Mouse (Mus musculus) intestine, embryonic 14.5 days (tissue): ENCODE results near the gene Nudt14. TPM values are rescaled to one million over a fixed set of nuclear protein-coding genes. Genes with fewer than 3 reads are reported as not detected.

Experiments used
- ATAC-seq: fragments of 200-750 bp; cut with Nextera tagmentation; replicated peaks from 2 replicates; pipeline ENCODE4 v1.8.0; 2017; ENCODE audit warnings: low read depth, moderate number of reproducible peaks, moderate TSS enrichment, moderate library complexity; ENCODE audit not compliant: low FRiP score, low TSS enrichment
- DNase-seq: peaks from one replicate; pipeline ENCODE4 v3.0.0-alpha.2; 2018; ENCODE audit warnings: low spot score
- H3K27ac ChIP-seq: fragments of 300-500 bp; sonication (generic); 2 replicates; pipeline ENCODE4 v1.5.1; 2014; ENCODE audit warnings: low read depth, mild to moderate bottlenecking, control low read depth
- H3K27me3 ChIP-seq: fragments of 300-500 bp; sonication (generic); replicated peaks from 2 replicates; pipeline ENCODE4 v1.6.1; 2014; ENCODE audit warnings: low read length, control low read depth; ENCODE audit not compliant: control insufficient read depth, insufficient read depth
- H3K36me3 ChIP-seq: fragments of 300-500 bp; sonication (generic); 2 replicates; pipeline ENCODE4 v1.6.1; 2014; ENCODE audit warnings: low read length, control low read depth; ENCODE audit not compliant: control insufficient read depth, insufficient read depth
- H3K4me1 ChIP-seq: fragments of 300-500 bp; sonication (generic); replicated peaks from 2 replicates; pipeline ENCODE4 v1.6.1; 2014; ENCODE audit warnings: low read length, control low read depth, mixed read lengths; ENCODE audit not compliant: control insufficient read depth, insufficient read depth
- H3K4me2 ChIP-seq: fragments of 300-500 bp; sonication (generic); 2 replicates; pipeline ENCODE4 v1.6.1; 2014; ENCODE audit warnings: low read length
- H3K4me3 ChIP-seq: fragments of 300-500 bp; sonication (generic); 2 replicates; pipeline ENCODE4 v1.5.1; 2014; ENCODE audit warnings: low read depth, low read length, control low read depth, mixed read lengths
- H3K9ac ChIP-seq: fragments of 300-500 bp; sonication (generic); 2 replicates; pipeline ENCODE4 v1.6.1; 2014; ENCODE audit warnings: mild to moderate bottlenecking, low read length
- H3K9me3 ChIP-seq: fragments of 300-500 bp; sonication (generic); 2 replicates; pipeline ENCODE4 v1.6.1; 2016; ENCODE audit warnings: low read length, control low read depth; ENCODE audit not compliant: control insufficient read depth
- WGBS: fragments of 180-500 bp; shearing (Covaris S2); extraction: QIAGEN DNeasy Blood & Tissue Kit; methylation state at CpG from one replicate; pipeline ENCODE4 v1.1.7; 2014; 5-methylcytosine and 5-hydroxymethylcytosine counted together
- microRNA-seq: library from miRNA; unstranded; fragments of <30 nt; microRNA quantifications from one replicate; pipeline ENCODE4, GENCODE M21; 2016
- polyA plus RNA-seq: library from polyadenylated mRNA; unstranded; fragments of >200 nt; fragmentation: Nextera tagmentation; extraction: Ambion mirVana; gene quantifications from 2 replicates; pipeline ENCODE4 v1.2.1, GENCODE M21; 2014

Gene Nudt14
- polyA plus RNA-seq, 1 experiment from 2014 or later = 105 TPM

DNA sequence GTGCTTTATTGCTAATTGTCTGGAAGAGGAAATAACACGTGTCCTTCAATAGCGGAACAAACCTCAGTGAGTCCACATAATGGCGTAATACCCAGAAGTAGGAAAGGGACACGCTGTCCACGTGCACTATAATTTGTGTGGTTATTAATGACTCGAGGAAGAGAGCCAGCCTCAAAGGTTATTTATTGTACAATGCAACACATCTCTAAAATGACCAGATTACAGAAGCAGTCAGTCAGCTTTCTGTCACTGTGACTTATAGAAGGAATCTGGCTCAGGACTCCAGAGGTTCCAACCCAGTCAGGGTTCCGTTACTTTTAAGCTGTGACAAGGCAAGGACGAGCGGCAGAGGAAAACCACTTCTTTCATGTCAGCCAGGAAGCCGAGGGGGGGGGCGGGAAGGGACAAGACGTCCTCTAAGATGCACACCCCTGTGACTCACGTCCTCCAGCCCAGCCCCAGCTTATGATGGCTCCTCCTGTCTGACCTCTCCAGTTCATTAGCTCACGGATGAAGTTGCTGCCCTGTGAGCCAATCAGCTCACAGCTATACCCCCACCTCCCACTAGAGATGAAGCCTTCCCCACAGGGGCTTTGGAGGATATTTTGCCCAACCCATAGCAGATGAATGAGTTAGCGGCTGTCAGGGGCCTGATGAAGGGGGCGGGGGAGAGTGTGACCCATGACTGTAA, 44.3 kb downstream of the Nudt14 start:
- Histone ChIP-seq H3K9ac (no peak overlapping the region), H3K27me3 (no peaks in the 10 kb centered on the region), H3K36me3 (no peaks in the 10 kb centered on the region), H3K4me2 (peak overlapping the region; percentile 30), H3K4me1 (peaks cover 6% of the 10 kb centered on the region; the same call in 1 of the 2 replicates), H3K9me3 (no peaks in the 10 kb centered on the region), H3K27ac (no peak overlapping the region), H3K4me3 (no peak overlapping the region)
- 33% methylated on average over 16 of the region's 16 CpGs for WGBS
- ATAC-seq (no peak; the same call in 1 of the 2 replicates), DNase-seq (no peak)

DNA sequence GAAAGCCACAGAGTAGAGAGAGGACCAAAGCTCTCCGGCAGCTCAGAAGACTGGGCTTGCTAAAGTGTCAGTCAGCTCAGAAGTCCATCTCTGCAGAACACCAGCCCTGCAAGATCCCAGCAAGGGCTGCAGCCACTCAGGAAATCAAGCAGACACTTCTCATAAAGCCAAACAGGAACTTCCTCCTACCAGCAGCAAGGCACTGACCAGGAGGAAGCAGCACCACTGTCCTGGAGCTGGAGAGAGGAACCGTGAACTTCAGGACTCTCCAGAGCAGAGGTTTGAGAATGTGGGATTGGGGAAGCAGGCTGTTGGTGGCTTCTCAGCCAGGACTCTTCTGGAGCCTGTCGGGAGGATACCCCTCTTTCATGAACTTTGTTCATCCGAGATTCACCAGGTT, 47.0 kb downstream of the Nudt14 start:
- Histone ChIP-seq H3K9ac (no peak overlapping the region), H3K4me2 (no peak overlapping the region), H3K4me1 (peaks cover 6% of the 10 kb centered on the region; the same call in 1 of the 2 replicates), H3K36me3 (no peaks in the 10 kb centered on the region), H3K27ac (peak overlapping the region; percentile 14; the same call in 1 of the 2 replicates), H3K27me3 (no peaks in the 10 kb centered on the region), H3K4me3 (no peak overlapping the region), H3K9me3 (no peaks in the 10 kb centered on the region)
- ATAC-seq (no peak), DNase-seq (no peak)
- 50% methylated on average over 4 of the region's 4 CpGs for WGBS

DNA sequence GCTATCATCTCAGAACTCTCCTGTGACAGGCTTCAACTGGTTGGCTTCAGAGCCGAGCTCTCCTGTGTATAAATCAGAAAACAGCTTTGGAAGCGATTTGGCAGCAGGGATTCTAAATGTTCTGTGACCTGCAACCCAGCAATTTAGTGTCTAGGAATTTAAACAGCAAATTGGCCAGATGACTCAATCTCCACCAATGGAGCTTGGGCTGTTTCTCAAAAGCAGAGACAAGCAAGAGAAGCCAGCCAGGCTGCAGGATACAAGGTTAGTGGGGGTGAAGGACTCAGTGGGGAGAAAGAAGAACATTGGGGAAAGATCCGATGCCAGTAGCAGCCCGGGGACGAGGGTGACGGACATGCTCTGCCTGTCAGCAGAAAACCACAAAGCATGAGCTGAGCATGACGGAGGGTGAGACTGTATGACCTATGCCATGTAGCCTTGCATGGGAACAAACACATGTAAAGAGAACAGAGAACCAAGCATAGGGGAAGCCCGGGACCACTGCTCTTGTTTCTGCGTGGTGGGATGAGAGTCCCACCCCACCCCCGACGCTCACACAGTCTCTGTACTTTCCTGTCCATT, 47.5 kb downstream of the Nudt14 start:
- Histone ChIP-seq H3K9me3 (no peaks in the 10 kb centered on the region), H3K4me1 (peaks cover 6% of the 10 kb centered on the region; the same call in 1 of the 2 replicates), H3K27me3 (no peaks in the 10 kb centered on the region), H3K27ac (no peak overlapping the region; the same call in 1 of the 2 replicates), H3K4me3 (no peak overlapping the region), H3K9ac (no peak overlapping the region), H3K36me3 (no peaks in the 10 kb centered on the region), H3K4me2 (no peak overlapping the region)
- ATAC-seq (no peak), DNase-seq (no peak)
- 64% methylated on average over 11 of the region's 11 CpGs for WGBS

DNA sequence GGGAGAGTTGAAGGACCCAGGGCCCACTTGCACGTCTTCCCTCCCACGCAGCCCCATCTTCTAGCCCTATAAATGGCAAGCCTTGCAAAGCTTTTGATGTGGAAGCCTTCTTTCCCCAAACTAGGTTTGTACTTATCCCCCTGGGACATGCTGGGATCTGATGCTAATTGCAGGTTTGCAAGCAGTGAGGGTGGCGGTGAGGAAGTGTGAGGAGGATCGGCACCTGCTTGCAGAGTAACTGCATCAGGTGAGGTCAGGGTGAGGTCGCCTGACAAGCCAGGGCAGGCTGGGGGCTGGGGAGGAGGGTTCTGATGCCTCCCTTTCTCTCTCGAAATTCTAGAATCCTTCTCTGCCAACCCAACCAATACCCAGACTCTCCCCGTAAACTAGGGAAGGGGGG, 56.5 kb downstream of the Nudt14 start:
- no peak for ATAC-seq
- Histone ChIP-seq H3K4me2 (no peak overlapping the region), H3K9ac (no peak overlapping the region), H3K4me1 (no peaks in the 10 kb centered on the region), H3K27me3 (no peaks in the 10 kb centered on the region), H3K9me3 (0 out of 2 replicates have a peak, but pooled peaks cover 3% of the 10 kb centered on the region), H3K27ac (no peak overlapping the region), H3K36me3 (no peaks in the 10 kb centered on the region), H3K4me3 (no peak overlapping the region)
- DNase-seq = no peak
- 43% methylated on average over 7 of the region's 7 CpGs for WGBS

Small RNAs within 50 kb of the gene (microRNA-seq; reads per million reads assigned to microRNA genes)
- 0.25 reads per million for gene Mir6941

Other genes starting within 250 kb of the Nudt14 start
- 15.9 and 18.3 TPM in 2 replicates for gene Cep170b, start 221.7 kb downstream of the Nudt14 start, polyA plus RNA-seq
- gene Pld4, start 181.5 kb downstream of the Nudt14 start, polyA plus RNA-seq = 12.6 and 13.0 TPM in 2 replicates
- gene Ahnak2, start 139.5 kb downstream of the Nudt14 start, polyA plus RNA-seq = 2.9 and 3.1 TPM in 2 replicates
- 4.3 and 7.0 TPM in 2 replicates for gene Clba1, start 133.2 kb downstream of the Nudt14 start, polyA plus RNA-seq
- 116 and 126 TPM in 2 replicates for gene Cdca4, start 112.7 kb downstream of the Nudt14 start, polyA plus RNA-seq
- 0.42 and 0.50 TPM in 2 replicates for gene Gpr132, start 73.9 kb downstream of the Nudt14 start, polyA plus RNA-seq
- gene Jag2, start 12.3 kb downstream of the Nudt14 start, polyA plus RNA-seq = 4.1 and 4.4 TPM in 2 replicates
- 21.7 and 23.2 TPM in 2 replicates for gene Btbd6, start 34.4 kb upstream of the Nudt14 start, polyA plus RNA-seq
- 53.8 and 55.8 TPM in 2 replicates for gene Brf1, start 58.6 kb upstream of the Nudt14 start, polyA plus RNA-seq
- gene Pacs2, start 72.4 kb upstream of the Nudt14 start, polyA plus RNA-seq = 12.5 and 14.3 TPM in 2 replicates
- not detected in 2 replicates for gene Tex22, start 132.4 kb upstream of the Nudt14 start, polyA plus RNA-seq
- 17.6 and 21.3 TPM in 2 replicates for gene Mta1, start 156.2 kb upstream of the Nudt14 start, polyA plus RNA-seq
- gene Crip2, start 198.1 kb upstream of the Nudt14 start, polyA plus RNA-seq = 124 and 129 TPM in 2 replicates
- gene Crip1, start 204.2 kb upstream of the Nudt14 start, polyA plus RNA-seq = 266 and 312 TPM in 2 replicates
- 24.2 and 27.9 TPM in 2 replicates for gene Tedc1, start 214.3 kb upstream of the Nudt14 start, polyA plus RNA-seq
- 6.6 and 7.6 TPM in 2 replicates for gene Tmem121, start 243.8 kb upstream of the Nudt14 start, polyA plus RNA-seq